Mouse (Mus musculus): ENCODE measurements at regions not wholly inside any gene's neighbourhood (a gene's known extent, or its start where the extent isn't known, plus 50 kb on each side); places are given as distances from the start of the nearest gene placed in this dataset.

DNA sequence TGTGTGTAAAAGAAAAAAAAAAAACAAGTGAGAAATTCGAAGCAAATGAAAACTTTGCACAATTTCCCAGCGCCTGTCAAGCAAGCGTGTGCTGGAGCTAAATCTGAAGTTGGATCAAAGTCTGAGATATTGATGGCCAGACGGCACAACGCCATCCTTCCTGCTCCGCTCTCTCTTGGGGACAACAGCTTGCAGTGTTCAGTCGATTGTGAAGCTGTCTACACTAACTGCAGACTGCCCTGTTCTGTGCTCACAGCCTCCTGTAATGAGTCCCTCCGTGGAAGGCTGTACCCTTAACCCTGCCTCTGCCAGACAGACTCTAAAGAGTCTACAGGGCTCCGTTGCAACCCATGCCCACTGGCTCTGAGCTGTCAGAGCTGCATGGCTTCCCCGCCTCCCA is 472.5 kb upstream of the Cdh4 start:
- H3K4me1 ChIP-seq (ENCODE audit: control insufficient read depth, insufficient read depth, low read length): no peaks in the 10 kb centered on the region
- TF ChIP-seq POLR2A (IDR thresholded peaks at IDR 0.05; ENCODE audit: low read depth, low read length) (no peak), CTCF (IDR thresholded peaks at IDR 0.05; ENCODE audit: borderline replicate concordance, insufficient read depth, low read length) (no peak)
- no peak overlapping the region for H3K4me3 ChIP-seq (ENCODE audit: insufficient read depth, low read length)
- H3K27ac ChIP-seq (ENCODE audit: insufficient read depth, low read length): no peak overlapping the region

DNA sequence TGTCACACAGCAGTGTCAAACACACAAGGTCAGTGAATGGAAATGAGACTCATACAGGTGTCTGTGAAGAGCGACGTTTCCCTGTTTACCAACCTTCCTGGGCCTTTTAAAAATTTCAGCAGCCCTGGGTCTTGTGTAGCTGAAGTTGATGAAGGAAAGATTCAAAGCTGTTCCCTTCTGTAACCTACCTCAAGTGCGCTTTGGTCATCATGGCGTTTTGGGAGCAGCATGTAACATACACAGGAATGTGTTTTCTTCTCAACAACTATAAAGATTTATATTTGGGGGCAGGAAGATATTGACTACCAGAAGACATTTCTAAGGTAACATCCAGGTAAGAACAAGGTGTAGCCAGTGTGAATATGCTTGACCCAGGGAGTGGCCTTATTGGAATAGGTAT is 466.9 kb upstream of the Cdh4 start:
- Histone ChIP-seq H3K4me1 (ENCODE audit: control insufficient read depth, insufficient read depth, low read length) (no peaks in the 10 kb centered on the region), H3K27ac (ENCODE audit: insufficient read depth, low read length) (no peak overlapping the region), H3K4me3 (ENCODE audit: insufficient read depth, low read length) (no peak overlapping the region)
- no peak for TF ChIP-seq POLR2A (IDR thresholded peaks at IDR 0.05; ENCODE audit: low read depth, low read length)
- TF ChIP-seq CTCF (IDR thresholded peaks at IDR 0.05; ENCODE audit: borderline replicate concordance, insufficient read depth, low read length): no peak

DNA sequence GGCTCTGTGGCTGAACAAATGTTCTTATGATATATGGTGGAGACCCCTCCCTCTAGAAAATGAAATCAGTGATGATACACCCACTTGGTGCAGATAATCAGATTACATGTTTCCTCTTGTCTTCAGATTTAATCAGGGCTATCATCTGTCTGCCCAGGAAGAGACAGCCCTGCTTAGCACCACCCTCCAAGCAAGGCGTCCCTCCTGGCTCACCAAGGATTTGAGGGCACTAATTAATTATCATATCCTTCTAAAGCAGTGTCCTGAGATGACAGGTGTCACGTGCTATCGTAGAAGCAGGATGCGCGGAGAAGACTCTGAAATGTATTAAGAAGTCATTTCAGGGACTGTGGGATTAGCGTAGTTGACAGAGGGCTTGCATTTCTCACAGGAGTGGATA is 466.2 kb upstream of the Cdh4 start:
- no peaks in the 10 kb centered on the region for H3K4me1 ChIP-seq (ENCODE audit: control insufficient read depth, insufficient read depth, low read length)
- TF ChIP-seq CTCF (IDR thresholded peaks at IDR 0.05; ENCODE audit: borderline replicate concordance, insufficient read depth, low read length): no peak
- no peak for TF ChIP-seq POLR2A (IDR thresholded peaks at IDR 0.05; ENCODE audit: low read depth, low read length)
- no peak overlapping the region for H3K27ac ChIP-seq (ENCODE audit: insufficient read depth, low read length)
- H3K4me3 ChIP-seq (ENCODE audit: insufficient read depth, low read length): no peak overlapping the region

DNA sequence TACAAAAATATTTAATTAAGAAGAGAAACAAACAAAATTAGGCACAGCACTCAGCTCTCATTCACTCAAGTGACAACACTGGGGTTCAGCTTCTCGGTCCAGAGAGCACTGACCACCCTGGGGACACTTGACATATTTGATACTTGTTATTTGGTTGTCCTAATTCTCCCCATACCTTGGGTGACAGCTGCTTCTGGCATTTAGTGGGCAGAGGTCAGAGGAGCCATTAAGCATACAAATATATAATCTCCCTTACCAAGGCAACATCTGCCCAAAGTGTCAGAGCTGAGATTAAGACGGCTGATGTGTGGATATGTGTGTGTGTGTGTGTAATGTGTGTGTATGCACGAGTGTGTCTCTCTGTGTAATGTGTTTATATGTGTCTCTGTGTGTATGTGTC is 465.7 kb upstream of the Cdh4 start:
- no peak for TF ChIP-seq CTCF (IDR thresholded peaks at IDR 0.05; ENCODE audit: borderline replicate concordance, insufficient read depth, low read length)
- no peak for TF ChIP-seq POLR2A (IDR thresholded peaks at IDR 0.05; ENCODE audit: low read depth, low read length)
- Histone ChIP-seq H3K27ac (ENCODE audit: insufficient read depth, low read length) (no peak overlapping the region), H3K4me3 (ENCODE audit: insufficient read depth, low read length) (no peak overlapping the region), H3K4me1 (ENCODE audit: control insufficient read depth, insufficient read depth, low read length) (no peaks in the 10 kb centered on the region)

DNA sequence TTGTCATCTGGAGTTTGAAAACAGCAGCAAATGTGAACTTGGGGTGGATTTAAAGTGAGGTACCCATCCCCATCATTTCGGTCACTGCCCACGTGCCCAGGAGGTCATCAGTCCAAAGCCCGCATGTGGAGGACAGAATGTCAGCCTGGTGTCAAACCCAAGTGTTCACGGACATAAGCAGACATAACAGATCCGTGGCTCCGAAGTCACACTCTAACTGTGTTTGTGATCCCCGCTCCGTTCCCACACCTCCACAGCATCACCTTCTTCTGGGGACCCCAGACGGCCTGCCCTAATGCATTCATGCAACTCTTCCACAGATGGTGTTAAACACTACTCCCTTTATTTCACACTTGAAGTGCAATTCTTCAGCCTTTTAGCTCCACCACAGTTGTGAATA is 462.8 kb upstream of the Cdh4 start:
- TF ChIP-seq CTCF (IDR thresholded peaks at IDR 0.05; ENCODE audit: borderline replicate concordance, insufficient read depth, low read length) (no peak), POLR2A (IDR thresholded peaks at IDR 0.05; ENCODE audit: low read depth, low read length) (no peak)
- Histone ChIP-seq H3K4me3 (ENCODE audit: insufficient read depth, low read length) (no peak overlapping the region), H3K4me1 (ENCODE audit: control insufficient read depth, insufficient read depth, low read length) (no peaks in the 10 kb centered on the region), H3K27ac (ENCODE audit: insufficient read depth, low read length) (no peak overlapping the region)

DNA sequence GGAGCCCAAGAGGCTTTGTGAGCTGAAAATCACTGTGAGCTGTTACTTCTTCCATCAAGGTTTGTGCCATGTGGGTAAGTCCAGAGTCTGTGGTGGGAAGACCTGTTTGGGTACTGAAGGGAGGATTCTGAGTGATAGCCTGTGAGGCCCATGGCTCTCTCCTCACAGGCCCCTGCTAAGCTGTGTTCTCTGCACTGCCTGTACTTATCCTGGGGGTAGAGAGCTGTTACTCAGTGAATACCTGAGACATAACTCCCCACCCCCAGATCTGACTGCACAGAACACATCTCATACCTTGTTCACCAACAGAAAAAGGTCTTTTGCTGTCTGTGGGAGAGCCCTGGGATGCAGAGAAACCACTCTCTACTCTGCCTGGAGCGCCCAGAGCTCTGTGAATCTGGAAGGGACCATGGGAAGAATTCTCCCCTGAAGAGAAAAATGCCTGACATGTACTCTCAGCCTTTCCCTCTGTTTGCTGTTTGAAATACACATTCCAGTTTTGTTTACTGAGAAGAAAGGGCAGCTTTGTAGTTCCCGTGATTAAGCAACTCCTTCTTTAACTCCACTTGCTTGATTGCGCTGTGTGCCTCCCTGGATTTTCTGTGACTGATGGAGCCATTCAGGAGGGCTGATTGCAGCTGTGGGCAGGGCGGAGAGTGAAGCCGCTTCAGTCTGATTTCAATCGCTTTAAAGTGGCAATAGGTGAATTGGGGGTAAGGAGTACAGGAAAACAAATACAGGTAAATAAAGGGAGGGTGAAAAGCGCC is 460.3 kb upstream of the Cdh4 start:
- Histone ChIP-seq H3K27ac (ENCODE audit: insufficient read depth, low read length) (no peak overlapping the region), H3K4me1 (ENCODE audit: control insufficient read depth, insufficient read depth, low read length) (no peaks in the 10 kb centered on the region), H3K4me3 (ENCODE audit: insufficient read depth, low read length) (no peak overlapping the region)
- no peak for TF ChIP-seq CTCF (IDR thresholded peaks at IDR 0.05; ENCODE audit: borderline replicate concordance, insufficient read depth, low read length)
- no peak for TF ChIP-seq POLR2A (IDR thresholded peaks at IDR 0.05; ENCODE audit: low read depth, low read length)

DNA sequence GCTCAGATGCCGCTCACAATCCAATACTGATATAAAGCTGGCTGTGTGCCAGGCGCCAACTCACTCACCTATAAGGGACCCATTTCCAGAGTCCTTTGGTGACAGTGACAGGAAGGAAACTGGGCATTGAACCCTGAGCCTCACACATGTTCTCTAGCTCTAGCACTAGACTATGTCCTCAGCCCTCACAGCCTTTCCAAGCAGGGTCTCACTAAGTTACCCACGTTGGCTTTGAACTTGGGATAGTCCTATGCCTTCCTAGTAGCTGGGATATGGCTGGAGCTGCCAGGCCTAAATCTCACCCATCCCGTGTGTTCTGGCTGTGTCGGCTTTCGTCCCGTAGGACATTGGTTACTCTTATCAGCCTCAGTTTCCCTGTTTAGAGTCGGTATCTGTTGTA is 458.4 kb upstream of the Cdh4 start:
- no peaks in the 10 kb centered on the region for H3K4me1 ChIP-seq (ENCODE audit: control insufficient read depth, insufficient read depth, low read length)
- H3K4me3 ChIP-seq (ENCODE audit: insufficient read depth, low read length): no peak overlapping the region
- no peak overlapping the region for H3K27ac ChIP-seq (ENCODE audit: insufficient read depth, low read length)
- TF ChIP-seq CTCF (IDR thresholded peaks at IDR 0.05; ENCODE audit: borderline replicate concordance, insufficient read depth, low read length) (no peak), POLR2A (IDR thresholded peaks at IDR 0.05; ENCODE audit: low read depth, low read length) (no peak)

DNA sequence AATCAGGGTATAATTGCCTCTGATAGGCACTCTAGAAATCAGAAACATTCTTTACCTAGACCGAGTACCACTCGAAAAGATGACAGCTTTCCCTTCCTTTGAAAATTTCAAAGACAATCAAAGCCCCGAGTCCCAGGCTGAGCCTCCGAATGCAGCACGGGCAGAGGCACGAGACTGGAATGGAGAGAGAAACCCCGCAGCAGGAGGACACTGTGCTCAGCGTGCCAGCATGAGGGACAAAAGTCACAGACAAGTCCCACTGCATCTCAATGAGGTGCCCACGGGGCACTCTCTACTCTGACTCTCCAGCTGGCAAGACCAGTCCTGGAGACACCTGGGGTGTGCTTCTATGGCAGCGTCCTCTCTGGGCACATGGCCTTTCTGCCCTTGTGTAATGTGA is 454.3 kb upstream of the Cdh4 start:
- no peak overlapping the region for H3K4me3 ChIP-seq (ENCODE audit: insufficient read depth, low read length)
- H3K27ac ChIP-seq (ENCODE audit: insufficient read depth, low read length): no peak overlapping the region
- no peak for TF ChIP-seq POLR2A (IDR thresholded peaks at IDR 0.05; ENCODE audit: low read depth, low read length)
- TF ChIP-seq CTCF (IDR thresholded peaks at IDR 0.05; ENCODE audit: borderline replicate concordance, insufficient read depth, low read length): no peak
- H3K4me1 ChIP-seq (ENCODE audit: control insufficient read depth, insufficient read depth, low read length): no peaks in the 10 kb centered on the region

DNA sequence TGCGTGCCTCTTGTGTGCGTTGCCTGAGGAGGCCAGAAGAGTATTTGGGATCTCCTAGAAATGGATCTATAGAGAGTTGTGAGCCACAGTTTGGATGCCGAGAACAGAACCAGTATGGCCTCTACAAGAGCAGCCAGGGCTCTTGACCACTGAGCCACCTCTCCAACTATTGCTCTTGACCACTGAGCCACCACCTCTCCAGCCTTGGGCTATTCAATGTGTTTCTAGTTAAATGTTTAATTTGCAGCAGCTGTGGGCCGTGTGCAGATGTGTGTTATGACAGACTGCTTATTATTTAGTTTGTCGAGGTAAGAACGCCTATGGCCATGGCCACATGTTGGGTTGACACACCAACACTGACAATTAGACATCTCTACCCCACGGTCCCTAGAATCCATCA is 452.9 kb upstream of the Cdh4 start:
- H3K4me1 ChIP-seq (ENCODE audit: control insufficient read depth, insufficient read depth, low read length): no peaks in the 10 kb centered on the region
- TF ChIP-seq CTCF (IDR thresholded peaks at IDR 0.05; ENCODE audit: borderline replicate concordance, insufficient read depth, low read length) (no peak), POLR2A (IDR thresholded peaks at IDR 0.05; ENCODE audit: low read depth, low read length) (no peak)
- no peak overlapping the region for H3K27ac ChIP-seq (ENCODE audit: insufficient read depth, low read length)
- no peak overlapping the region for H3K4me3 ChIP-seq (ENCODE audit: insufficient read depth, low read length)

DNA sequence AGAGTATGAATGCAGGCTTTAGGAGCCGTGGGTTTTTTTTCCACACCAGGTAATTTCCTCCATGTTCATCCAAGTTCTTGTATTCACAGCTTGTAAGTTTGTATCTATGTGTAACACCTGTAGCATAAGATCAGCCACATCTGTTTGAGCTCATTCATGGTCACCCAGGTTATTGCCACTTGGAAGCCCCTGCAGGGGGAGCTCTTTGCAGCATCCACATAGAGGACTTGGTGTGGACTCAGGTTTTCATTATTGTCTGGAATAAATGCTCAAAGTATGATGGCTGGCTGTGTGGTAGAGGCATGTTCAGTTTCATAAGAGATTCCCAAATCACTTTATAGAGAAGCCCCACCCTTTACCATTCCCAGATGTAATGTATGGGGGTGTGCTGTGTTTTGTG is 452.4 kb upstream of the Cdh4 start:
- no peak for TF ChIP-seq CTCF (IDR thresholded peaks at IDR 0.05; ENCODE audit: borderline replicate concordance, insufficient read depth, low read length)
- no peak for TF ChIP-seq POLR2A (IDR thresholded peaks at IDR 0.05; ENCODE audit: low read depth, low read length)
- H3K27ac ChIP-seq (ENCODE audit: insufficient read depth, low read length): no peak overlapping the region
- no peaks in the 10 kb centered on the region for H3K4me1 ChIP-seq (ENCODE audit: control insufficient read depth, insufficient read depth, low read length)

More for the DNA sequence above, 452.4 kb upstream of the Cdh4 start:
- H3K4me3 ChIP-seq (ENCODE audit: insufficient read depth, low read length): no peak overlapping the region

Data from embryonic fibroblast, embryonic 13.5 days (primary cell).